25 mouse cellular contexts compared by ENCODE assay signal in genomic region chr11:79198562-79198961, GRCm38 (mm10). TPM values are rescaled to one million over a fixed set of nuclear protein-coding genes. Genes with fewer than 3 reads are reported as not detected.
DNase-seq lines count a peak whose midpoint lies in the region; ATAC-seq and TF ChIP-seq lines count a peak whose summit lies in the region.
"Had no signal": no experiment of that assay in that cellular context is flagged by ENCODE, and none has a peak within 500 bp of the region (broad histone marks: within the 10 kb centered on the region; RNA-seq: fewer than 3 reads in every experiment).

No protein-coding gene starts in this region.

- peak; percentile 27 for DNase-seq in gastrocnemius, postnatal 14 days
- DNase-seq in gastrocnemius, adult 18-20 months (ENCODE audit: low spot score), result no peak
- peak; percentile 24 for DNase-seq in lung, postnatal 10 days
- no peak for DNase-seq in lung, adult 2 months
- no peak for DNase-seq in embryo, embryonic 11 days
- DNase-seq: cerebellum, adult 8-10 months; cerebellum, postnatal 25 days; heart, adult 11 months; heart, postnatal 4 days; kidney, adult 2 months; kidney, postnatal 4 days; liver, embryonic 13.5 days; lung, postnatal 36 days; right cerebral cortex, postnatal 25 days had no signal

- no peaks in the 10 kb centered on the region for H3K4me1 ChIP-seq in lung, adult 2 months (ENCODE audit: control insufficient read depth, insufficient read depth, low read length)
- H3K4me1 ChIP-seq: hindbrain, embryonic 15.5 days had no signal

- no peak for TF ChIP-seq POLR2A in lung, adult 2 months (IDR thresholded peaks at IDR 0.05; ENCODE audit: borderline replicate concordance, extremely low read depth, low read depth, low read length)

- no peak overlapping the region for H3K4me3 ChIP-seq in lung, adult 2 months (replicated peaks; ENCODE audit: extremely low read depth, low read depth, low read length)
- H3K4me3 ChIP-seq: embryonic facial prominence, embryonic 12.5 days; heart, embryonic 12.5 days; hindbrain, embryonic 15.5 days; limb, embryonic 10.5 days; limb, embryonic 15.5 days; liver, embryonic 13.5 days; lung, embryonic 15.5 days; megakaryocyte, embryonic 14.5 days; midbrain, embryonic 13.5 days; stomach, embryonic 15.5 days had no signal

- no peak for TF ChIP-seq CTCF in lung, adult 2 months (IDR thresholded peaks at IDR 0.05; ENCODE audit: insufficient read depth, low read length)

- intact Hi-C loops in gastrocnemius, postnatal 14 days (cut with DNase I; ENCODE audit: low total_unique reads), result no loop called here

- WGBS in lung, adult 2 months, result 72% methylated on average over 4 of the region's 4 CpGs

- ATAC-seq in common myeloid progenitor, adult 5-6 weeks (replicated peaks; ENCODE audit: low read depth, poor library complexity, severe bottlenecking), result peak; percentile 55
- ATAC-seq: forebrain, embryonic 14.5 days; midbrain, embryonic 13.5 days had no signal

RNA-seq across cellular contexts. Expression of gene Ksr1, which starts 52.4 kb away (rescaled TPM):
- total RNA-seq in gastrocnemius, postnatal 14 days (2021), result 10 to 100 TPM; 62.2 to 73.3 TPM
- 100 to 1,000 TPM; 103 to 116 TPM for total RNA-seq in gastrocnemius, adult 18-20 months (2021)
- polyA plus RNA-seq in lung, adult 2 months (2012; rRNA removed), result 20.7 and 21.9 TPM in 2 replicates
- total RNA-seq in common myeloid progenitor, adult 5-6 weeks (2017), result 7.4 and 7.9 TPM in 2 replicates

RNA-seq across cellular contexts. Expression of gene Wsb1, which starts 55.9 kb away (rescaled TPM):
- total RNA-seq in gastrocnemius, postnatal 14 days (2021), result 10 to 100 TPM; 16.5 to 19.1 TPM
- total RNA-seq in gastrocnemius, adult 18-20 months (2021), result 10 to 100 TPM in 1 of 2 experiments, 1 to 10 TPM in 1; 6.7 to 10.3 TPM
- polyA plus RNA-seq in lung, adult 2 months (2012; rRNA removed), result 74.0 and 101 TPM in 2 replicates
- 118 and 127 TPM in 2 replicates for total RNA-seq in common myeloid progenitor, adult 5-6 weeks (2017)

Comparison
In these comparisons a context has a peak if more than half of its experiments do, and no peak if none do; other contexts are left out.
1. DNase-seq: peak in gastrocnemius, postnatal 14 days (single experiment) and lung, postnatal 10 days (single experiment); none in gastrocnemius, adult 18-20 months (single experiment), lung, adult 2 months (single experiment) and embryo, embryonic 11 days (single experiment).